Mouse (Mus musculus) layer of hippocampus, postnatal 25 days (tissue): ENCODE measurements around the gene Lgr6. TPM values are rescaled to one million over a fixed set of nuclear protein-coding genes. Genes with fewer than 3 reads are reported as not detected.
"Not testable (repeated sequence)": the region's sequence is repeated elsewhere in the genome, so short reads cannot be mapped to it uniquely, and the experiment has no call there.

Experiments used
- DNase-seq, 2 experiments: peaks; one replicate each; pipeline ENCODE4 v3.0.0; 2022; ENCODE audit warnings: mixed read lengths in 2 of 2, low spot score in 1 of 2; ENCODE audit errors: extremely low spot score in 1 of 2
- total RNA-seq, 2 experiments: library from RNA; stranded (reverse); gene quantifications; 2 replicates each; pipeline ENCODE4 v1.2.3; 2021

The Lgr6 gene
- total RNA-seq, 2 experiments from 2014 or later, result 1.6 to 2.4 TPM

DNA sequence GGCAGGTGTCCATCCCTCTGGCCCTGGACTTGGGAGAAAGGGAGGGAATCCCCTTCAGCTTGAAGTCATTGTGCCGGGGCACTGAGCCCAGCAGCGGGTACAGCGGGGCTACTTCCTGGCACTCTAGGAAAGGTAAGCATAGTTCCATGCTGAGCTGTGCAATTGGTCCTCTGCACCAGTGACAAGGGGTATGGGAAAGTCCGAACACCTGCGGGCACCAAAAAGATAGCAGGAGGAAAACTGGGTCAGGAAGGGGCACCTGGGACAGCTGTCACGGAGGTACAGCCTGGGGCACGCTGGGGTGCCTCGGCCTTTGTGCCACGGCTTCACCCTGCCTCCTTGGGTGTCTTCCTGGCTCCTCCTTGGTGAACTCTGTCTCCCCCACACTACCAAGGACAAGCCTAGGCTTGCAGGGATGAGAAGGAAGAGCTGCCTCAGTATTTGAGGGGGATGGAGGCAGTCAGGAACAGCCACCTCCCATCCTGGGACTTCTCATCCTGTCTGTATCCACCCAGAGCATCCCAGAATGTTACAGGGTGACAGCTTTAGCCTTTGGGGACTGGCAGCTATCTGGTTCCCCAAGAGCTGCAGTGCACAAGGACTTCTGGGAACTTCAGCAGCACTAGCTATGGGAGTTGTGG is 24.6 kb upstream of the Lgr6 start:
- no peak for DNase-seq

- DNase-seq, result no peak
Observed at GRCm38 (mm10) chr1:135128986-135129385, 23.9 kb upstream of the Lgr6 start.

GRCm38 (mm10) chr1:135128011-135128441 is 22.9 kb upstream of the Lgr6 start:
- DNase-seq, result no peak

GRCm38 (mm10) chr1:135126443-135127027 is 21.5 kb upstream of the Lgr6 start:
- no peak for DNase-seq

DNA sequence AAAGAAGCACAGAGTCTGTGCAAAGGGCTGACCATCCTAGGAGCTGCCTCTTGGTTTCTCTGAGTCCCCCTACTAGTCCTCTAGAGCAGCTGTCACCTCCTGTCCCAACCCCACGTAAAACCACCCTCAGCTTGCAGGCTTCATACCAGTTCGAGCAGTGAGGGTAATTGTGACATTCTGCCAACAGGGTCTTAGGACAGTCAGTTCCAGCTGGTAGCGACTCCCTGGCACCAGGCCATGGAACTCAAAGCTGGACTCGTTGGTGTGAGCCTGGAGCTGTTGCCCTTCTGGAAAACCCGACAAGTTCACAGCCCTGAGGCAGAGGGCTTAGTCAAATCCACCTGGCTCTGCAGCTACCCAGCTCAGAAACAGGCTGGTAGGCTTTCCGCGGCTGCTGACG is 20.9 kb upstream of the Lgr6 start:
- no peak for DNase-seq

- no peak for DNase-seq
Observed at GRCm38 (mm10) chr1:135124573-135125363, 19.7 kb upstream of the Lgr6 start.

- DNase-seq, result peak in 1 of 2 experiments; percentile 47
Observed at GRCm38 (mm10) chr1:135112661-135113060, 7.6 kb upstream of the Lgr6 start.

DNA sequence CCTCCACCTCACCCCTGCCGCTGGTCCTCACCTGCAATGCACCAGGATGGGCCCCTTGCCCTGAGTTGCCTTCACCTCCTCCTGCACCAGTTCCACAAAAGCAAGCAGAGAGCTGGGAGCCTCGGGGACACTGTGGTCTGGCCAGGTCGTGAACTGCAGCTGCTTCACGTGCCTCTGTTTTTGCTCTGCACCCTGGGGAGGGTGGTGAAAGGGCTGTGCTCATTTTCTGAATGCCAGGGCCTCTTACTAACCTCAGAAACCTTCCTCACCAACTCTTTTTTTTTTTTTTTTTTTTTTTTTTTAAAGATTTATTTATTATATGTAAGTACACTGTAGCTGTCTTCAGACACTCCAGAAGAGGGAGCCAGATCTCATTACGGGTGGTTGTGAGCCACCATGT is 6.2 kb upstream of the Lgr6 start:
- not testable (repeated sequence) for DNase-seq

DNA sequence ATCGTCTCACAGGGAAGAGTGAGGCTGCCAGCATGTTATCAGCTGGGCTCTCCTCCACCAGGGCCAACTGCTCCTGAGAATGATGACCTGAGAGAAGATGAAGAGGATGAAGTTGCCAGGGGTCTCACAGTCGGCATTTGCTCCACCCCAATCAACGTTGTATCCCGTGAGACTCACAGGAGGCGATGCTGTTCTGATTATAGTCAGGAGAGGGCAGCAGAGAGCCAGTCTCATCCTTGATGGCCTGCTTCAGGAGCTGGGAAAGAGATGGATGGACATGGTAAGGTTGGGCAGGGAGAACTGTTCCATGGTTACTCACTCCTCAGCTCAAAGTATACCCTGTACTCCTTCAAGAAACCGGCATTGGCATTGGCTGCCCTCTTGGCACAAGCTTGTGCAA is 5.0 kb upstream of the Lgr6 start:
- DNase-seq, result peak; percentile 70 to 94

DNA sequence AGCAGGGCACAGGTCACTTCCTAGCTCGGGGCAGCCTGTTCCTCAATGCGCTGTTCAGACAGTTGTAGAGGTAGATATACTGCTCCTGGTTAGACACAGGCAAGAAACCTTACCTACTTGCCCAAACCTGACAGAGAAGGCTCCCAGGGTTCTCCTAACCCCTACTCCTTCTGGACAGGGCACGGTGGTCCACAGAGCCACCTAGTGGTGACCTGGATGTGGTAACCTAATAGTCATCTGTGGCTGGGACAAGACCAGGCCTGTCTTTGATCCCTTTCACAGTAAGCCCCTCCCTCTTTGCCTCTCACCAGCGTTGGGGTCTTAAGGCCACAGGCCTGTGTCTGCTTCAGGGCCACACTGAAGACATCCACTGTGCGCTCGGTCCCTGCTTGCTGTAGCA is 3.5 kb upstream of the Lgr6 start:
- no peak for DNase-seq

DNA sequence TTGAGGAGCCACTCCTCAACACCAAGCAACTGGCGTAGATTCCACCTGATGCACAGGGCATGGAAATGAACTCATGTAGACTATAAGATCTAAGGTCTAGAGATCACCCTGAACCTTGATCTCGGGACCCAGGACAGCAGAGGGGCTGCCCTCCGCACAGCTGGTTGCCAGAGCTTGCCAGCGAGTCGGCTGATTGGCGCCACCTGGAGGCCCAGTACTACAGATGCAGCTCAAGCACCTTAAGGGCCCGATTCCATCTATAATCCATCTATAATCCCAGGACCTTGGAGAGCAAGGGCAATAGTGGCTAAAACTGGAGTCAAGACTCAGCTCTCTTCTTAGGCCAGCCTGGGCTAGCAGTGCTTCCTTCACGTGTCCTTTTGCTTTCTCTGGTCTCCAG is 875 bp upstream of the Lgr6 start:
- peak; percentile 56 to 83 for DNase-seq

GRCm38 (mm10) chr1:135100400-135100799 is 4.7 kb downstream of the Lgr6 start:
- DNase-seq, result no peak

- DNase-seq, result no peak
Observed at GRCm38 (mm10) chr1:135098441-135098840, 6.6 kb downstream of the Lgr6 start.

- DNase-seq, result no peak
Observed at GRCm38 (mm10) chr1:135097441-135097840, 7.6 kb downstream of the Lgr6 start.

- peak in 1 of 2 experiments; percentile 74 for DNase-seq
Observed at GRCm38 (mm10) chr1:135096312-135096711, 8.8 kb downstream of the Lgr6 start.

DNA sequence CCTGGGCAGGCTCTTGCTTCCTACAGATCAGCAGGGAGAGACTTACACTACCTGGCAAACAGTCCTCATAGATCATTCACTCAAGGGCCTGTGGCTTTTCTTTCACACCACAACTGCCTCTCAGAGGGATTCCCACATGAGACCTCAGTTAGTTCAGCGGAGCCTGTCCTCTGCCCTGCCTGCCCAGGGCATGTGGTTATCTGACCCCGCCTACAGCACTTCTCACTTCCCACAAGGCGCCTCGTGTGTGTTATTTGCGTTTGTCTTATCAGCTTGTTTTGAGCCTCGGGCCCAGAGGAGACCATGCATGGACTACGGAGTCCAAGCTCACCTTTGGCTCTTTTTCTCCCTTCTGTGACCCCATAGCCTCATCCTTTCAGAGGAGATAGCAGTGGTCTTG is 9.9 kb downstream of the Lgr6 start:
- no peak for DNase-seq

- no peak for DNase-seq
Observed at GRCm38 (mm10) chr1:135094723-135095122, 10.4 kb downstream of the Lgr6 start.

DNA sequence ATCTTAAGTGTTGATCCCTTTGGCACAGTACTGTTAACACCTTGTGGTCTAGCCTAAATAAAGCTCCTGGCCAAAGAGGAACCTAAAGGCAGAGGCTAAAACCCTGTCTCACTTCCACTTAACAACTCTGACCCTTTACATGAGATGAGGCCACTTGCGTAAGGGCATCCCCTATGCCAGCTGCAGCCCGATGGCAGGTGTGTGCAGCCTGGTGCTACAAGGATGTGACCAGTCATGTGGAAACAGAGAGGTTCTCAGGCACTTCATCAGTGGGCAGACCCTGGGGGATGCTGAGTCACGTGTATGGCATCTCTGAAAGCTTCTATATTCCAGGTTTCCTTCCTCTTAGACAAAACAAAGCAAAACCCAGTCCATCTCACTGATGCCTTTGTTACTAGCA is 14.2 kb downstream of the Lgr6 start:
- DNase-seq, result no peak

- DNase-seq, result no peak
Observed at GRCm38 (mm10) chr1:135089626-135090025, 15.4 kb downstream of the Lgr6 start.

DNA sequence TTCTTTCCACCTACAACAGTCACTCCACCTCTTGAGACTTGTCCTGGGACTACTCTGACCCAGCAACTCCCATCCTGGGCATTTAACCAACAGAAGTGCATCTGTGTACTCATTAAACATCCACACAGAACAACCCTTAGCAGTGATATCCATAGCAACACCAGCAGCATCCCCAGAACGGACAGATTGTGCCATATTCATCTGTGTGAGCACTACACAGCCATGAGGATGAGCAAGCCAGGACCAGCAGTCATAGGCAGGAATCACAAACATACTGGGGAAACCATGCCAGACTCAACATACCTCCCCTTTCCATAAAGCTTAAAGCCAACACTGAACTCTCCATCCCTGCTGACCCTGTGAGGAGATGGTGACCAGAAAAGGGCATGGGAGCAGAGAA is 17.7 kb downstream of the Lgr6 start:
- no peak for DNase-seq

GRCm38 (mm10) chr1:135086015-135086414 is 19.1 kb downstream of the Lgr6 start:
- no peak for DNase-seq
